Mouse (Mus musculus): ENCODE results near the gene Araf. TPM values are rescaled to one million over a fixed set of nuclear protein-coding genes. Genes with fewer than 3 reads are reported as not detected.
"Not testable (repeated sequence)": the region's sequence is repeated elsewhere in the genome, so short reads cannot be mapped to it uniquely, and the experiment has no call there.

Araf gene
- polyA plus RNA-seq, 1 experiment from 2014 or later: 115 TPM

GRCm38 (mm10) chrX:20801456-20801855 lies 3.8 kb downstream of the Araf start:
- H3K27ac ChIP-seq: no peak overlapping the region
- DNase-seq (ENCODE audit: low spot score): no peak
- H3K36me3 ChIP-seq: peaks cover 10% of the 10 kb centered on the region; the same call in 1 of the 2 replicates
- 79% methylated on average over 2 of the region's 2 CpGs for WGBS
- no peaks in the 10 kb centered on the region for H3K4me1 ChIP-seq (replicated peaks)
- no peak overlapping the region for H3K4me3 ChIP-seq
- no peaks in the 10 kb centered on the region for H3K27me3 ChIP-seq (ENCODE audit: insufficient read depth, poor library complexity, severe bottlenecking)
- H3K9me3 ChIP-seq: 0 out of 2 replicates have a peak, but pooled peaks cover 5% of the 10 kb centered on the region

GRCm38 (mm10) chrX:20804301-20804700 lies 6.7 kb downstream of the Araf start:
- H3K4me3 ChIP-seq; H3K9me3 ChIP-seq; DNase-seq (ENCODE audit: low spot score); H3K27ac ChIP-seq; H3K4me1 ChIP-seq (replicated peaks); H3K27me3 ChIP-seq (ENCODE audit: insufficient read depth, poor library complexity, severe bottlenecking): not testable (repeated sequence)
- whole genome bisulfite sequencing: 65% methylated on average over 1 of the region's 1 CpGs
- H3K36me3 ChIP-seq: peaks cover 10% of the 10 kb centered on the region; the same call in 1 of the 2 replicates

DNA sequence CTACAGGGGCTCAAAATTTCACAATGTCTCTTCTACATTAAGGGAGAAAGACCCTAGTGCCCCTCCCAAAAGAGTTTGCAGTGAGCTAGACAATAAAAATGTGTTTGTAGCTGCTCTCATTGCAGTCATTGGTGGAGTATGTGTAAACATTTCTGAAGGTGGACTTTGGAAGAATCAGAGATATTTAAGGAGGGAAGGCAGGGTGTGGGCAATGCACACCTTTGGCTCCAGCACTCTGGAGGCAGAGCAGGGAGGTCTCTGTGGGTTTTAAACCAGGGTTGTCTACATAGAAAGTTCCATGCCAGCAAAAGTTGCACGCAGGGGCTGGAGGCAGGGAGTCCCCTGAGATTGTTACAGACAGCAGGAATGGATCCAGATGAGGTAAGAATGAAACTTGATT lies 8.7 kb downstream of the Araf start:
- WGBS: 63% methylated on average over 1 of the region's 1 CpGs
- Histone ChIP-seq H3K27me3 (ENCODE audit: insufficient read depth, poor library complexity, severe bottlenecking) (no peaks in the 10 kb centered on the region), H3K4me3 (no peak overlapping the region), H3K9me3 (no peaks in the 10 kb centered on the region), H3K36me3 (0 out of 2 replicates have a peak, but pooled peaks cover 3% of the 10 kb centered on the region), H3K4me1 (replicated peaks) (no peaks in the 10 kb centered on the region), H3K27ac (no peak overlapping the region)
- DNase-seq (ENCODE audit: low spot score): no peak

DNA sequence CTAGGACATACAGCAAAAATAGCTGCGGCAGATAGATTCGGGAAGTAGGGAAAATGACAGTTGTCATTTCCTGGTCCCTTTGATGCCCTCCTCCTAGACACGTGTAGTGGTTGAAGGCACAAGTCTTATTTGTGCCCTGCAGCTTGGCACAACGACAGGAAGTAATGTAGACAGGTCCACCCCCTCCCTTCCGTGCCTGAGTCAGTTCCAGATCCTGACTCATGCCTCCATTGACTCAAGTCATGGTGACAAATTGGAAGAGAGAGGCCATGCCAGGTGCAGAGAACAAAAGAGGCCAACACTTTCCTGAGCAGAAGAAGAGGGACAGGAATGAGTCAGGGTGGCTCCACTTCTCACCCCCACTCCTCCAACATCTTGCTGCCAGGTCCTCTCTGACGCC lies 19.4 kb downstream of the Araf start:
- H3K4me3 ChIP-seq: no peak overlapping the region
- WGBS: 77% methylated on average over 6 of the region's 6 CpGs
- no peak for DNase-seq (ENCODE audit: low spot score)
- H3K27ac ChIP-seq: no peak overlapping the region
- no peaks in the 10 kb centered on the region for H3K36me3 ChIP-seq
- no peaks in the 10 kb centered on the region for H3K9me3 ChIP-seq
- H3K4me1 ChIP-seq (replicated peaks): no peaks in the 10 kb centered on the region
- H3K27me3 ChIP-seq (ENCODE audit: insufficient read depth, poor library complexity, severe bottlenecking): no peaks in the 10 kb centered on the region

DNA sequence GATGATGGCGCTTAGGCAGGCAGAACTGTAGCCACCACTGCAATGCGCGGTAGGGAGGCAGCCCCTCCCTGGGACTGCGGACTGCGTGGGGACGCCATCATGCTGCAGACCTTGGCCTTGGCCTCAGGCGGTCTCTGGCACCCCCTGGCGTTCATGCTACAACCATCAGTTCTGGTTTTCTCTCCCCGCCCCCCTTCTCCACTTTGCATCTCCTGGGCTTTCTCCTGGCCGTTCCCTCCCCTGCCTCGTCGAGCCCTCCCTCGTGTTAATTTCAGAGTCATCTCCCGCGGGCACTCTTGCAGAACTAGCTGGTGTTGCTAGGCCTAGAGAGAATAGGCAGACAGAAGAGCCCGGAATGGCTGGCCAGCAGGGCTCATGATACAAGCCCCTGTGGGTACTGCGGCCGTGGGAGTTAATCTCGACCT lies 21.6 kb downstream of the Araf start:
- Histone ChIP-seq H3K4me1 (replicated peaks) (no peaks in the 10 kb centered on the region), H3K27me3 (ENCODE audit: insufficient read depth, poor library complexity, severe bottlenecking) (no peaks in the 10 kb centered on the region), H3K4me3 (peak overlapping the region; percentile 32), H3K36me3 (no peaks in the 10 kb centered on the region), H3K27ac (peak overlapping the region; percentile 45; the same call in 1 of the 2 replicates), H3K9me3 (no peaks in the 10 kb centered on the region)
- 25% methylated on average over 19 of the region's 19 CpGs for WGBS
- DNase-seq (ENCODE audit: low spot score): peak; percentile 75

DNA sequence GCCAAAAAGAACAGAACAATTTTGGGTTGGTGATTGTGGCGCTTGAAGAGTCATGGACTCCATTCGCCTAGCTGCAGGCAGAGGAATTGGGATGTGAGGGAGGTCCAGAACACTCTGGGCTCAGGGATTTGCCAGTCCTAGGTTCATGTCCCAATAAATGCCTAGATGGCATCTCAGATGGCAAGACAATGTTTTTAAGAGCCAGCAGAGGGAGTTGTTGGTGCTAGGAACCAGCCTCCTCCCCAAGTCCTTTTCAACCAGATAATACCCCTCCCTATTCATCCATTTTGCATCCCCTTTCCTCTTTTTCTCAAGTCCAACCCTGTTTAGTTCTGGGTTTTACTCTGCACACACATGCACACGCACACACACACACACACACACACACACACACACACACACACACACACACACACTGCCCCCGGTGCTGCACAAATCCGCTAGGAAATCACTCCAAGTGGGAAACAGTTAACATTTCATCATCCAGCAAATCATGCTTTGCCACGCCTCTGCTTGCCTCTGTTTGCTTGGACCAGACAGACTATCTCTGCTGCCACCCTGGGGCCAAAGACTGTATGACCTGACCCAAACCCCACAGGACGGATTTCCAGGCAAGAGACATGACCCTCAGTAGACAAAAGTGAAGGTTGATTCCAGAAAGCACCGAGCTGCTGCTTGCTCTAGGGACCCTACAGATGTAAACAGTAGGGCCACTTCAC lies 22.3 kb downstream of the Araf start:
- Histone ChIP-seq H3K4me3 (peak overlapping the region; percentile 32), H3K36me3 (no peaks in the 10 kb centered on the region), H3K9me3 (no peaks in the 10 kb centered on the region), H3K27me3 (ENCODE audit: insufficient read depth, poor library complexity, severe bottlenecking) (no peaks in the 10 kb centered on the region), H3K27ac (peak overlapping the region; percentile 45; the same call in 1 of the 2 replicates), H3K4me1 (replicated peaks) (no peaks in the 10 kb centered on the region)
- 60% methylated on average over 8 of the region's 8 CpGs for WGBS
- DNase-seq (ENCODE audit: low spot score): peak; percentile 18

- Histone ChIP-seq H3K27me3 (ENCODE audit: insufficient read depth, poor library complexity, severe bottlenecking) (no peaks in the 10 kb centered on the region), H3K9me3 (no peaks in the 10 kb centered on the region), H3K4me3 (no peak overlapping the region), H3K27ac (no peak overlapping the region), H3K36me3 (no peaks in the 10 kb centered on the region), H3K4me1 (replicated peaks) (no peaks in the 10 kb centered on the region)
- DNase-seq (ENCODE audit: low spot score): peak; percentile 44
- 39% methylated on average over 5 of the region's 5 CpGs for WGBS
Observed at GRCm38 (mm10) chrX:20828934-20829333, 31.3 kb downstream of the Araf start.

DNA sequence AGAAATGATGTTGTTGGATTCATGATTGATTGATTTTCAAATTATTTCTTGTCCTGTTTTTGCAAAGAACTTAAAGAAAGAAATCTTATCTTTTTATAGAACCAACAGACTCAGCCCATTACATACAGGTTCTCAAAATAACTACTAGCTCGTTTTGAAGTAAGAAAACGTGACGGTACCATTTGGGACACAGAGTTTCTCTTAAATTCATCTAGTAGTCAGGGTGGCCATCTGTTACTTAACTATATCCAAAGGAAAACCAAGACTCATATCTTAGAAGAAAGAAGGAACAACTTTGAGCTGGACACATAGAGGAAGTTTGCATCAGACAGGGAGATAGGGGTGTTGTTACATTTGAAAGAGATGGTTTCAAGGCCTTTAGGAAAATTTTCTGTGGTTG lies 49.6 kb downstream of the Araf start:
- H3K27ac ChIP-seq: no peak overlapping the region
- WGBS: 88% methylated on average over 3 of the region's 3 CpGs
- peaks cover 3% of the 10 kb centered on the region; the same call in 1 of the 2 replicates for H3K9me3 ChIP-seq
- no peaks in the 10 kb centered on the region for H3K27me3 ChIP-seq (ENCODE audit: insufficient read depth, poor library complexity, severe bottlenecking)
- H3K36me3 ChIP-seq: peaks cover 25% of the 10 kb centered on the region
- no peak for DNase-seq (ENCODE audit: low spot score)
- H3K4me3 ChIP-seq: no peak overlapping the region
- 0 out of 2 replicates have a peak, but pooled peaks cover 8% of the 10 kb centered on the region for H3K4me1 ChIP-seq (replicated peaks)

- Histone ChIP-seq H3K27ac (peak overlapping the region; percentile 69), H3K27me3 (ENCODE audit: insufficient read depth, poor library complexity, severe bottlenecking) (no peaks in the 10 kb centered on the region), H3K36me3 (peaks cover 27% of the 10 kb centered on the region), H3K4me3 (peak overlapping the region; percentile 69), H3K4me1 (replicated peaks) (0 out of 2 replicates have a peak, but pooled peaks cover 8% of the 10 kb centered on the region), H3K9me3 (peaks cover 3% of the 10 kb centered on the region; the same call in 1 of the 2 replicates)
- 20% methylated on average over 2 of the region's 2 CpGs for WGBS
- no peak for DNase-seq (ENCODE audit: low spot score)
Observed at GRCm38 (mm10) chrX:20847816-20848215, 50.2 kb downstream of the Araf start.

DNA sequence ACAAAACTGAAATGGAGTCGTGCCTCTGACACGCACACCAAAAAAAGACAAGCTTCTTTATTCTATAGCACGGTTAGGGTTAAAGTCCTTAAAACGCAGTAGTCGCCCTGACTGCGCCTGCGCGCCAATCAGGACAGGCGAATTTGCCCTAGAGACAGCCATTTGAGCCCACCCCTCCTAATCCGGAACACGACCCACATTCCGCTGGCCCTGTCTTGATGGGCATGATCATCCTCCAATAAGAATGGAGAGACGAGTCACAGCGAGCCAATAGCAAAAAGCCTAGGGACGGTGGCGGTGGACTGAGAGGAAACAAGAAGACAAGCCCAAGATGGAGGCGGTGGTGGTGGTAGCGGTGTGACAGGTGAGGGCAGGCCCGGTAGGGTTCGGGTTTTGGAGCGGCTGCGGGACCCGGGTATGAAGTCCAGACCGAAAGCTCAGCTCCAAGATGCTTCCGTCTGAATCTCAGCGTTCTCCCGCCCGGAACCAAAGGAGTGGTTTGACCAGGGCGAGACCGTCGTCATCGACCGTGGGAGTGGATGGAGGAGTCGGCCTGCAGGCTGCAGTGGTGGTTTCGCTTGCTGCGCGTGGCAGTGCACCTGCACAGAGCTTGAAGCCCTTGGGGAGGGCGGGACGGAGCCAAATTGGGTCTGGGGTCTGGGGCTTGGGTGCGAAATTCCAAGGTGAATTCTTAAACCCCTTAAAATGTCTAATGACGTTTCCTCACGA lies 50.8 kb downstream of the Araf start:
- no peaks in the 10 kb centered on the region for H3K27me3 ChIP-seq (ENCODE audit: insufficient read depth, poor library complexity, severe bottlenecking)
- WGBS: 16% methylated on average over 42 of the region's 42 CpGs
- DNase-seq (ENCODE audit: low spot score): peak; percentile 87

DNA sequence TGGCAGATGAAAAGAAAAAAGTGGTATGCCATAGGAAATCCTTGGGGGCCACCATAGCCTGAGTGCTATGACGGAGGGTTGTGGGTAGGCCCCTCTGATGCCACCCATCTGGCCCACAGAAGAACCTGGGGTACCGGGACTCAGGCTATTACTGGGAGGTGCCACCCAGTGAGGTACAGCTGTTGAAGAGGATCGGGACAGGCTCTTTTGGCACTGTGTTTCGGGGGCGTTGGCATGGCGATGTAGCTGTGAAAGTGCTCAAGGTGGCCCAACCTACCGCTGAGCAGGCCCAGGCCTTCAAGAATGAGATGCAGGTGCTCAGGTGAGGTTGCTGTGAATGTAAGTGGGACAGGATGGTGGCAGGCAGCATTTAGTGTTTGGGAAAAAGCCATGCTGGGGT lies 56.2 kb downstream of the Araf start:
- Histone ChIP-seq H3K4me1 (replicated peaks) (0 out of 2 replicates have a peak, but pooled peaks cover 8% of the 10 kb centered on the region), H3K9me3 (peaks cover 3% of the 10 kb centered on the region; the same call in 1 of the 2 replicates), H3K27ac (no peak overlapping the region), H3K36me3 (peaks cover 70% of the 10 kb centered on the region), H3K27me3 (ENCODE audit: insufficient read depth, poor library complexity, severe bottlenecking) (no peaks in the 10 kb centered on the region), H3K4me3 (no peak overlapping the region)
- no peak for DNase-seq (ENCODE audit: low spot score)
- 93% methylated on average over 7 of the region's 7 CpGs for WGBS

More for the DNA sequence above, 50.8 kb downstream of the Araf start:
- peak overlapping the region; percentile 88 for H3K27ac ChIP-seq
- 0 out of 2 replicates have a peak, but pooled peaks cover 8% of the 10 kb centered on the region for H3K4me1 ChIP-seq (replicated peaks)
- peaks cover 33% of the 10 kb centered on the region for H3K36me3 ChIP-seq
- peak overlapping the region; percentile 69 for H3K4me3 ChIP-seq
- peaks cover 3% of the 10 kb centered on the region; the same call in 1 of the 2 replicates for H3K9me3 ChIP-seq

GRCm38 (mm10) chrX:20861453-20862104 lies 64.0 kb downstream of the Araf start:
- WGBS: 54% methylated on average over 5 of the region's 5 CpGs
- Histone ChIP-seq H3K36me3 (peaks cover 28% of the 10 kb centered on the region), H3K9me3 (no peaks in the 10 kb centered on the region; the same call in 1 of the 2 replicates), H3K27me3 (ENCODE audit: insufficient read depth, poor library complexity, severe bottlenecking) (no peaks in the 10 kb centered on the region), H3K4me1 (replicated peaks) (peaks cover 9% of the 10 kb centered on the region), H3K27ac (no peak overlapping the region), H3K4me3 (no peak overlapping the region)
- DNase-seq (ENCODE audit: low spot score): no peak

All from hindbrain, embryonic 10.5 days (tissue).